Mouse (Mus musculus): ENCODE results near the gene Tmigd3. TPM values are rescaled to one million over a fixed set of nuclear protein-coding genes. Genes with fewer than 3 reads are reported as not detected.

The Tmigd3 gene
- total RNA-seq (2023) = not detected

GRCm38 (mm10) chr3:105870558-105870957 lies at the start of gene Tmigd3, which contains the start of gene Adora3:
TSS of gene Tmigd3 (plus strand) at chr3:105870903.
TSS of gene Adora3 (plus strand) at chr3:105870858.

GRCm38 (mm10) chr3:105932240-105933071 lies 61.8 kb downstream of the Tmigd3 start, which contains the start of gene I830077J02Rik:
TSS of gene I830077J02Rik (minus strand) at chr3:105932664.

GRCm38 (mm10) chr3:105958974-105959580 lies 88.4 kb downstream of the Tmigd3 start, which contains the start of gene Wdr77:
TSS of gene Wdr77 (plus strand) at chr3:105959369.

GRCm38 (mm10) chr3:105959999-105960398 lies 89.3 kb downstream of the Tmigd3 start, which contains the start of gene Atp5f1:
TSS of gene Atp5f1 (minus strand) at chr3:105960099.

GRCm38 (mm10) chr3:105973411-105973810 lies 102.7 kb downstream of the Tmigd3 start, which contains the start of gene Ovgp1:
TSS of gene Ovgp1 (plus strand) at chr3:105973711.

Other genes with a start within 250 kb of the Tmigd3 start
- gene Ddx20, start 183.3 kb upstream of the Tmigd3 start, total RNA-seq (2023) = 27.9 TPM
- gene Inka2, start 166.3 kb upstream of the Tmigd3 start, total RNA-seq (2023) = 1.4 TPM
- gene Rap1a, start 69.6 kb upstream of the Tmigd3 start, total RNA-seq (2023) = 110 TPM
- 1.1 TPM for gene Adora3, start within 50 bp of the Tmigd3 start, total RNA-seq (2023)
- 4.6 TPM for gene I830077J02Rik, start 61.8 kb downstream of the Tmigd3 start, total RNA-seq (2023)
- gene Wdr77, start 88.5 kb downstream of the Tmigd3 start, total RNA-seq (2023) = 47.9 TPM
- 131 TPM for gene Atp5f1, start 89.2 kb downstream of the Tmigd3 start, total RNA-seq (2023)
- gene Ovgp1, start 102.8 kb downstream of the Tmigd3 start, total RNA-seq (2023) = 4.6 TPM
- not detected for gene Pifo, start 143.7 kb downstream of the Tmigd3 start, total RNA-seq (2023)
- gene Chil5, start 161.9 kb downstream of the Tmigd3 start, total RNA-seq (2023) = 3.3 TPM
- not detected for gene Chia1, start 242.3 kb downstream of the Tmigd3 start, total RNA-seq (2023)